Mouse (Mus musculus) CH12F3 (cell line): ENCODE data around the gene Dab2.

ENCODE experiments used
- in situ Hi-C: fragments of 300-500 bp; cut with MboI; formaldehyde crosslinking; loops from 2 replicates; pipeline ENCODE4 v1.14.3; 2020; ENCODE audit warnings: low sequenced_read_pairs

The Dab2 gene

DNA sequence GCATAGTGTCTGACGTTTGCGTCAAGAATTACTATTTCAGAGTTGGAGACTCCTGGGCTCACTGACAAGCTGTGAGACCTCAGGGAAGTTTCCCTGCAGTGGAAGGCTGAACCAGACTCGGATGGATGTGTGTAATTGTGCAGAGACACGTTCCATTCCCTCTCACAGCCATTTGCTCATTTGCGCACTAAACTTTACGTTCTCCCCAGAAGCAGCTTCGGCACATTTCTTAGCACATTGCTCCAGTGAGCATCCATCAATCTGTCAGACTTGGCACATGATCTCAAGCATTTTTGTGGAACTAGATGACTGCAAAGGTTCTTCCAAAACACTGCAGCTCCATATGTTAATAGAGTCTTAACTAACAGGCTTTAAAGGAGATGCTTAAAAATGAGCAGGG is 24.0 kb downstream of the Dab2 start:
- in situ Hi-C loops, result no loop called here

DNA sequence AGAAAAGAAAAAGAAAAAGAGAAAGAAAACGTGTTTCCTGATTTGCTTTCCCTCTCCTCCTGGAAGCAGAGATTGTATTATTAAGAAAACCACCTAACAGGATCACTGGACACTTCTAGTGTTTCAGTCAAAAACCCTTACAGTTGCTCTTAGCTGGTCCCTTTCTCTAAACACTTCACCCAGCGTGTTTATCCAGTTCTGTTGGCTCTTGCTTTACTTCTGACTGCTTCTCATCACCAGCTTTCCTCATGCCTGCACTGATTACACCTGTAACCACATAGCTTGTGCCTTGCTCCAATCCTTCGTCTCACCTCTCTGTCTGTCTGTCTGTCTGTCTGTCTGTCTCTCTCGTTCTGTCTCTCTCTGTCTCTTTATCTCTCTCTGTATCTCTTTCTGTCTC is 25.9 kb downstream of the Dab2 start:
- in situ Hi-C loops, result no loop called here

DNA sequence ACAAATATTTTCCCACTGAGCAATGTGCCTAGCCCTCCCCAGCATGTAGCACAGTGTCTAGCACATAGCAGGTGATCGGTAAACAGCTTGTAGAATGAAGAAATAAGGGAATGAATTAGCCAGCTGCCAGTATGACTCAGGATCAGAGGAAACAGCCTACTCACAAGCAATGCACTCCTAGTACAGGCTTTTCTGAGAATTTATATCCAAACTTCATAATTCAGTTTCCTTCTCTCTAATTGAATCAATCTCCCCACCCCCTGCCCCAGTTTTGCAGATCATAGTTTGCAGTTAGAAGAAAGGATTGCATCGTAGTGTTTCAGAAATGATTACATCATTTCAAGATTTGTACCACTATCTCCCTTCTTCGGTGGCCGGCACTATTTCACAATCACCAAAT is 26.4 kb downstream of the Dab2 start:
- in situ Hi-C loops, result no loop called here

DNA sequence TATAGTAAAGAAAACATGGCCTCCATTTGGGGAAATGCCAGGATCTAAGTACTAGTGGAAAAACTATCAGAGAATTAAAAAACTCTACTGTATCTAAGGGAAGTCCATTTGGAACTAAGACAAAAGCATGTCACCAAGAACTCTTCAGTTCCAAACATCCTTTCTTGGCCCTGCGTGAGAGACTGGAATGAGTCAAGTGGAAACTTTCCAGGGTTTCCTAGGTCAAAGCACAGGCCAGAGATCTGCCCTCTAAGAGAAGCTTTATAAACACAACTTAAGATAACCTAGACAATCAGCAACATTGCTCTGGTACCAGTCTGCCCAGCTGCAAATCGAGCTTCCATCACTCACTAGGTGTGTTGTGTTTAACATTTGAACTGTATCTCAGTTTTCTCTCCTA is 31.8 kb downstream of the Dab2 start:
- in situ Hi-C loops, result no loop called here

DNA sequence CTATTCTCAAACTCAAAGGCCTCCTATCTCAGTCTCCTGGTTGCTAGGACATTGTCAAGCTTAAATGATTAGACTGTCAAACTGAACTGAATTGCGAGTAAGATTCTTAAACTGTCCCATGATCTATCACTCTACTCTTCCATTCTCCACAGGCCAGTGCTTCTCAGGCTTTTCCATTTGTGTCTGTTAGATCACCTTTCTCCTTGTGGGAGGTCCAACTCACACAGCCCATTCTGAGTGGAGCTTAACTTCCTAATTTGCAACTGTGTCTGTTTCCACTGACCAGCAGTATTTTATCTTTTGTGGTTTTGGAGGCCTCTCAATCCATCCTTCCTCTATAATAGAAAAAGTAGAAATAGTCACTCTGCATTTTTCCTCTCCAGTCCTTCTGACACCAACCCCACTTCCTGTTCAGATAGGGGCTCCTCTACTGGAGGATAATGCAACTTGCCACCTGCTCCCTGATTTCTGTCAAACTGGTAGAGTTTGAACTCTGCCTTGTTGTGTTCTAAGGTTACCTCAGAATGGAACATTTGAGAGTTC is 35.1 kb downstream of the Dab2 start:
- in situ Hi-C loops, result no loop called here

DNA sequence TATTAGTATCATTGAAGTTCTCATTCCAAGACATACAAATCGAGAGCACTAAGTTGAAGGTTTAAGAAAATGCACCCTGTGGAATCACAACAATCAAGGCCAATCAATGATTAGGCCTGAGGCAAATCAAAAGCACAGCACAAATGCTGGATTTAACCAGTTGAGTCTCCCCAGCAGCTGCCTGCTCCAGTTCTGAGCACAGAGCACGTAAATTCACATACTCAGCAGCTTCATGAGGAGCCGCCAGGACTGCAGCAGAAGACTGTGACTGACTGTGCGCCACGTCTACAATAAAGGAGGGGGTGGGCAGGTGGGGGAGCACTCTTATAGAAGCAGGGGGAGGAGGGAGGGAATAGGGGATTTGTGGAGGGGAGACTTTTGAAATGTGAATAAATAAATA is 40.2 kb downstream of the Dab2 start:
- in situ Hi-C loops, result no loop called here

DNA sequence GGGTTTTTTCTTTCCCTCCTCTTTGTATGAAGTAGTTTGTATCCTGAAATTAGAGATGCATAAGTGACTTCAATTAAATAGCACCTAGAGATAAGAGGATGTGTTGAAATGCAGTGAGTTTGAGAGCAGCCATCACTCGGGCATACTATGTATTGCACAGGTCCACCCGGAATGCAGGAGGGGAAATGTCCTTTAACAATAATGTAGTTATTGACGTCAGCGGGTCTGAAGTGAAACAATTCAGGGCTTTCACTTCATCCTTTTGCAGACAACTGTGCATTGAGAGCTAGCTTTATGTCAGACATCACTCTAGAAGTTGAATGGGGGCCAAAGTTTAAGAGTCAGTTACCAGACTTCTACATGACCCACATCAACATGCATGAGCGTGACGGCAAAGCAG is 40.8 kb downstream of the Dab2 start:
- in situ Hi-C loops, result no loop called here

DNA sequence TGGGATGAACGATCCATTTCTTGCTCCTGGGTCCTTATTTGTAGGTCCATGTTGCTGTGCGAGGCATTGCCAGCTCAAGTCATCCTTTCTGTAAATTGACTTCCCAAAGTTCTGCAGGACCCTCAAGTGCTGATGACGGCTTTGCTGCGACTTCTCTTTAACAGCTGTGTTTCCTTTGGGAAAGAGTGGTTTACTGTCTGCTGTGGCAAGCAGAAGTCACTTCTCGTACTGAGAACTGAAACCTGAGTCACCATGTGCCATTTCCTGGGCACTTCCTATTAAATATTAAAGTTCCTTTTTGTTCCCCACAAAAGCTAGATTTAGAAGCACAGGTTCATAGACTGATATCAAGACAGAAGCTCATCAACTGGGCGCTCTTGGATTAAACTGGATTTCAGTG is 41.8 kb downstream of the Dab2 start:
- in situ Hi-C loops, result no loop called here

DNA sequence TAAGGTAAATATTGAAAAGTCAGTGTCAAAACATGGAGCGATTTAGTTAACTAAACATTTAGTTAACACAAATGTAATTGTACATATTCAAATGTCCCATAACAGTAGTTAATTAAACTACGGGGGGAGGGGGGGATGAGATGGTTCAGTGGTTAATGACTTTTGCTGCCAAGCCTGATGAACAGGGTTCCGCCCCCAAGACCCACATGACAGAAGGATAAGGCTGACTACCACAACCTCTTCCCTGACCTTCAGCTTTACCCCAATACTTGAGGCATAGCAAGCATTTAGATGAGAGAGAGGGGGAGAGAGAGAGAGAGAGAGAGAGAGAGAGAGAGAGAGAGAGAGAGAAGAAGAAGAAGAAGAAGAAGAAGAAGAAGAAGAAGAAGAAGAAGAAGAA is 54.3 kb downstream of the Dab2 start:
- in situ Hi-C loops, result no loop called here

DNA sequence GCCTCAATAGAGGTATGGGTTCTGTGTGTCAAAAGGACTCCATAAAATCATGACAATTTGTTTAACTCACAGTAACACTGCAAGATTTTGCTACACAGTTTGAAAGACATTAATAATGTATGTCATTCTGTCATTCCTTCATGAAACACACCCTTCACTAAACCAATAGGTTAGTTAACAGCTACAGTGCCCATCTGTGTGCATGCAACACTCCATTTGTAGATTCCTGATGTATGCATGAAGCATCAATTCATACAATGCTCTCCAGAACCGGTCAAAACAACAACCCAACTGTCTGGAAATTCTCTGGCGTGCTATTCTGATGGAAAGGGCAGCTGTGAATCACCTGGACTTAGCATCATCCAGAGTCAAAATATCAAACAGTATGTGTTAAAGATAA is 60.3 kb downstream of the Dab2 start:
- in situ Hi-C loops, result no loop called here

DNA sequence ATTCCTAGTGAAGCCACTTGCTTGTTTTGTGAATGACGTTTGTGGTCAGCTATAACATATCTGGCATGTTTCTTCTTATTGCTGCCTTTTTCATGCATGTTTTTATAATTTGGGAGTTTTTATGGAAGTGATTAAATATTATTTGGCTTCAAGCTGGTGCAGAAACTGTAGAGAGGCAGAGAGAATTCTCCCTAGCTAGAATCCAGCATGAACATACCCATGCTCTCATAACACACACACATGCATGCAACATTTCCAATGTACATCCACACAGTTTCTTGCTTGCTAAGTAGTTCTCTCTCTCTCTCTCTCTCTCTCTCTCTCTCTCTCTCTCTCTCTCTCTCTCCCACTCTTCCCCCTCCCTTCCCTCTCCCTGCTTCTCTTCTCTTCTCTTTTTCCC is 70.4 kb downstream of the Dab2 start:
- in situ Hi-C loops, result no loop called here

DNA sequence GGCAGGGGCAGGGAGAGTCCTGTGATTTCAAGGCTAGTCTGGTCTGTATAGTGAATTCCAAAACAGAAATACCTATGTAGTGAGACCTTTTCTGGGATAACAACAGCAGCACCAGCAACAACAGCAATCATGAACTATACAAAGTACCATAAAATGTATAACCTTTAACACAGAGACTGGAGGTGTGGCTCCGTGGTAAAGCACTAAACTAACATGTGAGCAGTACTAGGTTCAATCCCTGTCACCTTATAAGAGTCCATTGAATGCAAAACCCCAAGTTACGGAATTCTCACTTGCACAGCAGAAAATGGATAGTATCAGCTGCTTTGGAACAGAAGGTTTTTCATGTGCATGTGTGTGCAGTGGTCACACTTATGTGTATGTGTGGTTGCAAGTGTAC is 71.9 kb downstream of the Dab2 start:
- in situ Hi-C loops, result no loop called here

DNA sequence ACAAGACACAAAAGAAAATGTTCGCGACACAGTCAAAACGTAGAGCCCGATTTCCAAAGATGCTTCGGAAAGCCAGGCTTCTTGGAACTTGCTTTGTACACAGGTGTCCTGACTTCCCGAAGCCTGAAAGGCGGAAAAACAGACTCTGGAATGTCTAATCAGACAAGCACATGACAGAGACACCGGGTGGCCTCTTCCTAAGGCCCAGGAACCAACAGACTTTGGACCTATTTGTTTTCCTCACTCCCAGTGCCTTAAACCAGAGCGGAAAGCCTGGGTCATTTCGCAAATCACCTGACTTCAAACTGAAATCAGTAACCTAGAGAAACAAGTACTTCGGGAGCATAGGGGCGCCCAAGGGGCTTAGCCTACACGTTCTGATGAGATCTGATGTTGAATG is 75.4 kb downstream of the Dab2 start:
- in situ Hi-C loops, result no loop called here

DNA sequence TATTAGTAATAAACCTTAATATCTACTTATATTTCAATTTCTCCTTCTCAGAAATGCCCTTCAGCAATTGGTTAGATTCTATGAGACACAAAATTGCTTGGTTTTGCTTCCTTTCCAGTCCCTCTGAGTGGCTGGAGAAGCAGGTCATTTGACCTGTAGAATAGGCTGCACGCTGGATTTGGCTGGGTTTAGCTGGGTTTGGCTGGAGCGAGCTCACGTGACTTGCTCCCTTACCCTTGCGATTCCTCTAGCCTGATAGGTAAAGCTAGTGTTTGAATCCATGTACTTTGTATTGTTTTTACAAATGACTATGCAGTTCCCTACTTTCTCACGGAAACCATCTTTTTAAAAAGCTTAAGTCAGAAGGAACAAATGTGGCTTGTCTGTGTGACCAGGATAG is 76.4 kb downstream of the Dab2 start:
- in situ Hi-C loops, result no loop called here

DNA sequence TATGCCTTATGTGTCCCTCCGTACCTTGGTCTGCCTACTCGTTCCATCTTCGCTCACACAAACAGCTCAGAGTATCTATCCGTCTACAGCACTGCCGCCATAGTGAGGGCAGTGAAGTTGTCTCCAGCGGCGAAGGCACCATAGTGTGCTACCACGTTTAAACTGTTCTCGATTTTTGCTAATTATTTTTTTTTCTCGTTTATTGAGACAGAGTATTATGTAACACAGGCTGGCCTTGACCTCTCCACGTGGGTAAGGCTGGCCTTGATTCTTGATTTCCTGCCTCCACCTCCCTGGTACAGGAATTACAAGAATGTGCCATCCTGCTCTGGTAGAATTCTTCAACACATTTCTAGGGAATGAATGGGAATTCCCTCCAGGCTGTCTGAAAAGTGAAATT is 77.2 kb downstream of the Dab2 start:
- in situ Hi-C loops, result no loop called here

DNA sequence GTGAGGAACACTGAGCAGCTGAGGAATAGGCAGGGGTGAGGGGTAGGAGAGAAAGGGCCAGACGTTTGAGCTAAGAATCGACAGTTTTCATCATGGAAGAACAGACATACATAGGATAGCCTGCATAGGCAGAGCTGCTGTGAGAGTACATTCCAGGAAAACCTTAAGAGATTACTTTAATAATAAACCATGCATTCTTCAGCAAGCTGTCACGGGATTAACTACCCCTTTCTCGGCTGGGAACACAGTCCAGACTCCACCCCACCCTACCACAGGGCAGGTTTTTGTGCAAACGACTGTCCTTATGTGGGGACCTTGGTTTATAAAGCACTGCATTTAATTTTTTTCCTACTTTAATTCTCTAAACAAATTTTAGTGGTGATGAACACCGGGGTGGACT is 84.4 kb downstream of the Dab2 start:
- in situ Hi-C loops, result no loop called here

DNA sequence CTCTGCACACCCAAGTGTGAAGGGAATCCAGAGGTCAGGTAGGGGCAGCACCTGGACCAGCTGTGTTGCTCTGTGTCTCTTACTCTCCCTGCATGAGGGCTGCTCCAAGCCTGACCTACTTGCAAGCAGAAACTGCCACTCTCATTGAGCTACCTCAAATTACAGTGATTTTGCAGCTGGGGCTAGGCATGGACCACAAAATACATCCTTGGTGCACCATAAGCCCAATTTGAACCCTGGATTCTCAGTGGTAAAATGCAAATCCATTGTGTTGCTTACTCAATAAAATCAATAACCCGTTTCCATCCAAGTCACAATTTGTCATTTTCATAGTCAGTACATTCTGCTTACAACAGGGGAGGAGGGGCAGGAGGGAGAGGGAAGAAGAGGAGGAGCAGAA is 85.7 kb downstream of the Dab2 start:
- in situ Hi-C loops, result no loop called here

DNA sequence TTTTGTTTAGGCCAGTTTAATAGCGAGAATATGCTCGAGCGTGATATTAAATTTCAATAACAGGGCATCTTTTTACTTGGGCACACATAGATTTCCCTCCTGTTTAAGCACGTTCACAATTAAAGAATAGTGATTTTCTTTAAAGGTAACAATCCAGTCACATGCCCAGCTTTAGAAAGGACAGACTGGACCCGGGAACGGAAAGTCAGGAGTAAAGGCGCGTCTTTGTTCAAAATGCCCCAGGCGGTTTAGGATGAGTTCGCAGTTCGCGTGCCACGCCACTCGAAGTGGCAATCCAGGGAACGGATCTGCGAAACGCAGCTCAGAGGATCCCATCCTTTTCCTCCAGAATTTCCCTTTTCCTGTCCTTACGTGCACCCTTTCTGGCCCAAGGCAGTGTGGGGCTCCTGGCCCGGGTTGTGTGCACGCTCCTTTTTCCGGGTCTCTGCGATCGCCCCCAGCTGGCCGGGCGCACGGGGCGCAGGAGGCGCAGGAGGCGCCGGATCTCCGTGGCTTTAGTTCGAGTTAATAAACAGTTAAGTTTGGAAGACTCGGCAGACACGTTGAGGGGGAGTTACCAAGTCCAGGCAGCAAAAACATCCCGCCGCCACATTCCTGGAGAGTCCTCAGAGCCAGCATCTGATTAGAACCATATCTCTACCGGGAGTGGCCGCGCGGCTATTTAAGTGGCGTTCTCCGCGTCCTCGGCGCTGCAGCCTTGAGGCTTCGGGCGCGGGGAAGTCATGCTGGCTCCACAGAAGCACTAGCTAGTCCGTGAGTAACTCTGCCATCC is 86.8 kb downstream of the Dab2 start:
- in situ Hi-C loops, result no loop called here

DNA sequence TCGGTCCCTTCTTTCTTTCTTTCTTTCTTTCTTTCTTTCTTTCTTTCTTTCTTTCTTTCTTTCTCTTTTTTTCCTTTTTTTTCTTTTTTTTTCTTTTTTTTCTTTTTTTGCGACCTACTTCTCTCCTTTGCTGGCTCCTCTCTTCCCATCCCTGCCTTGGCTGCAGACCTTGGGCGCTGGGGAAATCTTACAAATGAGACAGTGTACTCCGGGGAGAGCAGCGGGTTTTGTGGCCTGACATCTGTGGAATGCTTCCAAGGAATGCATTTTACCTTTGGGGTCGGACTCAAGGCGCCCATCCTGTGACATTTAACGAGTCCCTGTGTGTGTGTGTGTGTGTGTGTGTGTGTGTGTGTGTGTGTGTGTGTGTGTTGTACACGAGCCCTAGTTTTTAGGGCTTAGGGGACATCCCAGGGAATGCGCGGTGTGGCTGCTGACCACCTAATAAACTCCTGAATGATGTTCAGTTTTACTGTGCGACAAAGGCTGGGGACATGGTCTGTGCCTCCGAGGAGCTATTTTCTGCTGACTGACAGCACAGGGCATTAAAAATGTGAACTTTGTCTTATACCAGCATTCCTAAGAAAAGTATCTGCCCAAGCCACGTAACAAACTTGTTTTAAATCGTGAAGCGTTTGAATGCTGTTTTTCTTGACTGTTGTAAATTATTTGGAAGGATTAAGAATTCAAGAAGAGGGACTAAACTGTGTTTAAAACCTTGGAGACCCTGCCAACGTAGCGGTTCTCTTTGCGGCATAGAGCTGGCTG is 87.6 kb downstream of the Dab2 start:
- in situ Hi-C loops, result no loop called here

DNA sequence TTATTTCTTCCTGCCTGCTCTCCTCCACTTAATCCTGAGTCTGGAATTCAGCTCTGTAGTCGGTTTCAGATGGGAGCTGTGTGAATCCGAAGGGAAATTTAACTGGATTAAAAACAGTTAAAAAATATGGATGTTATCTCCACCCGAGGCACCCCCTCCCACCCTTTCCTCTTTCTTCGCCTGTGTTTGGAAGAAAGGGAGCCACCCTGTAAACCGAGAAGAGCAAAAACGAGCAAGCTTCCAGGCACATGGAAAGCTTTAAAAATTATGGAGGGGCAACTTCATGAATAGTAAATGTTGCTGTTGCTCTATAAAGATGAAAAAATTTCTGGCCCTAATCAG is 88.1 kb downstream of the Dab2 start:
- in situ Hi-C loops, result no loop called here

DNA sequence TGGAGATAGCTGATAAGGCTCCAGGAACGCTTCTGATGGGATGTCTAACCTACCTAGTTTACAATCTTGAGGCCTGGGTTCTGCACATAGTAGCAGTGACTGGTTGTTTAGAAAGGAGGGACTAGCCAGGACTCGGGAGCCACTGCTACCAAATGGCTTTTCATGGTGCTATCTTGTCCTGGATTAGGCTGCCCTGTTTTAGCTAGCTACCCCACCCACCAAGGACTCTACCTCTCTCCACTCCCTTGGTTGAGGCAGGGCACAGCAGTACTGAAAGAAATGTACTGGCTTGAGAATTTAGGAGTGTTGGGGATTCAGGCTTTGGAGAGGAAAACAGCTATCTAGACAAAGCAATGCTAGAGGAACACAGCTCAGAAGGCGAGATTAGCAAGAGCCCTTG is 88.6 kb downstream of the Dab2 start:
- in situ Hi-C loops, result no loop called here

DNA sequence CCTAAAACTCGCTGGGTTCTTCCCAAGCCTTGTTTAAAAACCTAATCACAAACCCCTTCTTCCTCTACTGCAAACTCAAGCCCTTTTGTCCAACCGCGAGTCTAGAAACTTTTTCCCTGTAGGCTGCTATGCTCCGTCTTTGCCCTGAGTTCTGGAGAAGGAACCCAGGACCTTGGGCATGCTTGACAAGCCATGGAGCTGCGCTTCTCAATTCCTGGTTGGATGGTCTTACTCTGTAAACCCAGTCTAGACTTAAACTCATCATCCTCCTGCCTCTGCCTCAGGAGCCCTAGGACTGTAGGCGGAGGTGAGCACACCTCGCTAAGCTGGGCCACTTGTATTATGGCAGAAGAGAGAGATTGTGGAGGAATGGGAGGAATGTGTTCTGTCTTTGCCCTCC is 89.0 kb downstream of the Dab2 start:
- in situ Hi-C loops, result no loop called here
